Mouse (Mus musculus) brain, adult 2 months (tissue): ENCODE results near the gene Klc3.

ENCODE experiments used
- DNase-seq: peaks from one replicate; pipeline ENCODE4 v3.0.0; 2011; ENCODE audit warnings: low read depth, low spot score

Klc3 gene

DNA sequence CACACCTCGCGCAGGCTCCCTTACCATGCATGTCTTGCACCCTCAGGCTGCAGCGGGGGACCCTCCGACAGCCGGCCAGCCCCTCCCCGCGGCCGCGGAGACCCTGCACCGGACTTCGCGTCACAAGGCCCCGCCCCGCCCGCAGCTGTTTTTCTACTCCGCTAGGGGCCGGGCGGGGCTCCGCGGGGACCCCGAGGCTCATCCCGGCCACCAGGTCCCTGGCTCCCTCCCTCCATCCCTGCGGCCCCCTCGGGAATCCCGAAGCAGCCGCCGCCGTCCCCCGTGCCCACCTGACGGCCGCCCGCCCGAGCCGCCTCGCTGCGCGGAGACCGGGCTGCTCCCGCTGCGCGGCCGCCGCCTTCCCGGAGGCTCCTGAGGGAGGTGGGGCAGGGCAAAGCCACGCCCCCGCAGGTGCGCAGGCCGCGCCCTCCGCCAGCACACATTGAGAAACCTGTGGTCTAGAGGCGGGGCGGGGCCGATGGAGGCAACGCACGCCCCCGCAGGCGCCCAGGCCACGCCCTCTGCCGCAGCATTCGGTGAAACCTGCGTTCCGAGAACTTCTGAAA, at the start of gene Klc3:
TSS of gene Klc3 (minus strand) at position 374 of the 566 bp plus-strand sequence.
- no peak for DNase-seq

DNA sequence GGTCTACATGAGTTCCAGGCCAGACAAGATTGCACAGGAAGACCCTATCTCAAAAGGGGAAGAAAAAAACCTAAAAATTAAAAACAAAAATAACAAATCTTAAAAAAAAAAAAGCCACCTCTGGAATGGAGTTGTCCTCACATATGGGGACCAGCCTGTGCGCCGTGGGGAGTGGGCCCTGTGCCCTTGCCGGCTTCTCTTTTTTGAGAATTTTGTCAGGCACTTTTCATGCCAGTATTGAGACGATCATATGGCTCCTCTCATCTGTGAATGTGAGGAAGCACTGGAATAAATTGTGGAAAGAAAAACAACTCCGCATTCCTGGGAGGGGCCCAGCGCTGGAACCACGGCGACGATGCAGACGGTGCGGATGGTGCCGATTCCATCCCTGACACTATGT, 45.3 kb upstream of the Klc3 start:
- DNase-seq, result no peak

DNA sequence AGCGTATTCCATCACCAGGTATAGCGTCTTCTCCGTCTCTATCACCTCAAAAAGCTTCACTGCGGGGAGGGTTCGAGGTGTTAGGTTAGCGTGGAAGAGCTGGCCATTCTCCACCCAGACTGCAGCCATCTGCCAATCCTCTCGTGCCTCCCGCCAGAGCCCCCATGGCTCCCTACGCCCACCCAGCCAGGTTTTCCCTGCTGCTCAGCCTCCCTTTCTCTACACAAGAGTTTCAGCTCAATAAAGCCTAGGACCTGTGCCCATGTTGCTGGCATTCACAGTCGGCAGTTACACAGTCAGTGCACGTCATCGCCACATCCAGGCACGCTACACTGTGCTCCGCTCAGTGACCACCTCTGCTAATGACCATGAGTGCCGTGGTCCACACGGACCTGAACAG, 43.8 kb upstream of the Klc3 start:
- DNase-seq, result peak; percentile 66

DNA sequence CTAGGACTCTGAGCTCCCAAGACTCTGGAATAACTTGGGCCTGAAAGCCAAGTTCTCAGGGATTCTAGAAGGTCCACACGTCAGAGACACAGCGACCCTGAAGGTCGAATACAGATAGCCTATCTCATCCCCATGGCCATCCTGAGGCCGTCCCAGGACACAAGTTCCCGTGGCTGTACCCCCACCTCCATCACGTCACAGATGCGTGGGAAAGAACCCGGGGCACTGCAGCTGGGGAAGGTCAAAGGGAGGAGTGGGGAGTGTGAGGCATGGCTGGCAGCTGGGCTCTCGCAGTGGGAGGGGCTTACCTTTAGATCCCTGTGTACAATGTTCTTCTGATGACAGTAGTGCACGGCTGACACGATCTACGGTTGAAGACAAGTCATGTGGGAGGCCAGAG, 40.9 kb upstream of the Klc3 start:
- no peak for DNase-seq

DNA sequence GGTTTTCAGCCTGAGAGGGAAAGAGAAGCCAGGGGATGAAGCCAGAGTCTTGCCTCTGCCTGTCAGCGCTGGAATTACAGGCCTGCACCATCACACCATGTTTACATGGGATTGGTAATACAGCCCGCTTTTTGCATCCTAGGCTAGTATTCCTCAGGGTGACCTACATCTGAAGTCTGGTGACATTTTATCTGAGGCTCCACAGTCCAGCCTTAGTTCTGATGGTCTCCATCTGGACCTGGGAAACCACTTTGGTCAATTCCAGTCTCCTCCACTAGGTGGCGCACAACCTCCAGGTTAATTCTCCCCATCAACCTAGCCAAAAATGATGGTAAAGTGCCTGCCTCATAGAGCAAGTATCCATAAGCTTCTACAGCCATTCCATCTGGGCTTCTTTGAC, 39.4 kb upstream of the Klc3 start:
- peak; percentile 90 for DNase-seq

DNA sequence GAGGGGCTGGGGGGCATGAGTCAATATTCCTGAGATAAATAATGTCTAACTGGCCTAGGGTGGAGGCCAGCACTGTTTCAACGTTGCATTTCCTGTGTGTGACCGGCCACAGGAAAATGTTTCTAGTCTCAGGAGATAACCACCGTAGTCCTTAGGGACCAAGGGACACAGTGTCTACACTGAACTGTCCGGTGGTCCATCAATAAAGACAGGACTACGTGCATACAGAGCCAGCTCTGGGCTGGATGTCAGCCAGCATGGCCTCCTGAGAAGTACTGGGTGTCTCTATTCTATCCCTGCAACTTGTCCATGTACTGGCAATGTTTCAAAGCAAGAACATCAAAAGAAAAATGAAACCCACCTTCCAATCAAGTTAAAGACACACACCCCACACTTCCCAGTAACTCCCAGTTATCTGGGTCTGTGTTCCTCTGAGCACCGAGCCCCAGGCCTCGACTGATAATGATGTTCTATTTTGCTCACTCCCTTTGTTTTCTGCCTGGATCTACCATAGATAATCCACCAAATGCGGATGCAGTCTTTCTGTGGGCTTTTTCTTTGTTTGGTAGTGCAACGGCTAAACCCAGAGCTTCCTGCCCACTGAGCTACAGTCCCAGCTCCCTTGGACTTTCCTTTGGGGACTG, 37.7 kb upstream of the Klc3 start:
- DNase-seq, result no peak

DNA sequence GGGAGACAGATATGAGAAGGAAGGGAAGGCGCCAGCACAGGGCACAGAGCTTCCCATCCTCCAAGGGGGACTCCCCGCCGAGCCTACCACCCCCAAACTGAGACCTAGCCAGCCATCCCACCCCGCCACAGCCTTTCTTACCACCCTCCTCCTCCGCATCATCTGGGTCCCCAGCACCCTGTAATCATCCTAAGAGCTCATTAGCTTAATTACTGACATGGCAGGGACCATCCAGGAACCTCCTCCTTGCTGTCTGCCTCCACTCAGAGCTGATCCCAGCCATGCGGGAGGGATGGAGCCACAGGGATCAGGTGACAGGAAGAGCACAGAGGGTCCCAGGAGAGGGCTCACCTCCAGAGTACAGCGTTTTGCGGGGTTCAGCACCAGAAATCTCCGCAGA, 33.1 kb upstream of the Klc3 start:
- DNase-seq, result peak; percentile 76

DNA sequence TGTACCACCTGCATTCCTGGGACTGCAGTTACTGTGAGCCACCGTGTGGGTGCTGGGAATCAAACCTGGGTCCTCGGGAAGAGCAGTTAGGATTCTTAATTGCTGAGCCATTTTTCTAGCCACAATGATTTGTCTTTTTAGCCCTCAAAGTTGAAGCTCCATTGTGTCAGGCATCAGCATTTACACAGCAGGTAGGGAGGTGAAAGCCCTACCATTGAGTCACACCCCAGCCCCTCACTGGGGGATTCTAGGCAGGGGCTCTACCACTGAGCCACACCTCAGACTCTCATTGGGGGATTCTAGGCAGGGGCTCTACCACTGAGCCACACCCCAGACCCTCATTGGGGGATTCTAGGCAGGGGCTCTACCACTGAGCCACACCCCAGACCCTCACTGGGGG, 32.4 kb upstream of the Klc3 start:
- no peak for DNase-seq

DNA sequence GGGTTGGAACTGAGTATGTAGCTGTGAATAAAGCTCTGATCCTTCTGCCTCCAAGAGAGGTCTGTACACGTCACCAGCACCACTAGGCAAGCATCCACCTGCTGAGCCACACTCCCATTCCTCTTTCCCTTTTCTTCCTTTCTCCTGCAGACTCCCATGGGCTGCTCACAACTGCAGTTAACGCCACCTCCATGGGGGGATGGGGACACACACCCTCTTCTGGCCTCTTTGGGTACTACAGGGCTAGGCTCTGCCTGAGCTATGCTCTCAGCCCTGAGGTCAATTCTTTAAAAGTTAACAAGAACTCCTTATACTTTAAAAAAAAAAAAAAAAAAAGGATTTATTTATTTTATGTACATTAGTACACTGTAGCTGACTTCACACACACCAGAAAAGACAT, 28.6 kb upstream of the Klc3 start:
- no peak for DNase-seq

DNA sequence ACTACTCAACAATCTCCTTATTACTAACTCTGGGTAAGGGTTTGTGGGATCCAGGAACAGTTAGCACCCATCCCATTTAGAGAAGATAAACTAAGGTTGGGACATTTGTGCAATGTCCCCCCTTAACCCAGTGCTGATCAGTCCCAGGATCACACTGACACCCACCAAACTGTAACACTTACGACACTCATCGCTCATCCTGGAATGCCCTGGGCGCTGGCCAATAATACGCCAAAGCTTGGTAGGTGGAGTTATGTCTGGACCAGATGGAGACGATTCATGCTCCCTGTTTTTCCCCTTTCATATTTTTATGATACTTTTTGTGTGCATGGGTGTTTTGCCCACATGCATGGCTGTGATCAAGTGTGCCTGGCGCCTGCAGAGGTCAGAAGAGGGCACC, 26.5 kb upstream of the Klc3 start:
- DNase-seq, result no peak

DNA sequence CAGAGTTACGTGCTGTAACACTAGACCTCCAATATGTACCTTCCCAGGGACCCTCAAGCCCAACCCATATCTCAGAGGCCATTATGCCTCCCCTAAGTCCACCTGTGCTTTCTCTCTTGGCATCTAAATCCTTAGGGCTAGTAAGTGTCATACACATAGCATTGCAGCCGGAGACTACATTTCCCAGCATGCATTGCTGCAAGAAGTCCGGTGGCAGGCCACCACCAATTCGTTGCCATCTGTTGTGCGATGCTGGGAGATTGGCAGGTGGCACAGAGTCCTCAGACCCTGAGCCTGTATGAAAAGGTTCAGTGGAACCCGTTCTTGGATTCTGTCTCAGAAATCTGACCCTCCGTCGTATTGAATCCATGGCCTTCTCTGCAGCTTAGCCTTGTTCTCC, 25.8 kb upstream of the Klc3 start:
- DNase-seq, result peak; percentile 65

DNA sequence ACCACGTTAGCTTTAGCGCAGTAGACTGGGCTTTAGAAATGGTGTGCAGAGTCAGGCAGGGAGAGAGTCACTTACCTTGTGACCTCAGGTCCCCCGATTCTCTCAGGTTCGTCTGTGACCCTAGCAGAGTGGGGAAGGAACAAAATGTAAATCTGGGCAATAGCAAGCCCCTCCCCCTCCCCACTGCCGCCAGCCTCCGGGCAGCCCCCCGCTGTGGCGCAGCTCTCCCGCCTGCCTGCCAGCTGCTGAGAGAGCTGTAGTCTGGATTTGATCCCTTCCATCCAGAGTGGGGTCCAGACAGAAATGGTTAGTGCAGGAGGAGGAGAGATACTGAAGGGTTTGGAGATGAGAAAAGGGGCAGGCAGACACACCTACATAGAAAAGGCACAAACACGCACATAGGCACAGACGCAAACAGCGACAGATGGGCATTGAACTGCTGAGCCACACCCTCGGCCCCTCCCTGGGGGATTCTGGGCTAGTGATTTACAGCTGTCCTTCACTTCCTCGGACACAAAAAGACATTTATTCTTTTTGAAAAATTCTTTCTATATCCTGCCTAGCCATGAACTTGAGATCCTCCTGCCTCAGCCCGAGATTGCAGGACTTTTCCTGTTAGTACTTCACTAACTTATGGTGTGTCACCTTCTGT, 24.2 kb upstream of the Klc3 start:
- DNase-seq, result no peak

DNA sequence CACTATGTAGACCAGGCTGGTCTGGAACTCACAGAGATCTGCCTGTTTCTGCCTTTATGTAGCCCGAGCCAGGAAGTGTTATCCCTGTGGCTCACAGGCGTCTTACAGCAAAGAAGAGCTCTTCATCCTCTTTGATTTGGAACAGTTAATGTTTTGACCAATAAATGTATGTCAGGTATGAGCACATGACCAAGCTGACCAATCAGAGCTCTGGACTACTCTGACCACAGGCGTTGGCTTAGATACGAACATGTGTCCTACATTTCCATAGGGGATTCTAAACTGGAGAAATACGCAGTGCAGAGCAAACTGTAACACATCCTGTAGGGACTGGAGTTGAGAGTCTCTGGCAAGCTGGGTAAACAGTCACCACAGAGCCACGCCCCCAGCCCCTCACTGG, 23.0 kb upstream of the Klc3 start:
- peak; percentile 70 for DNase-seq

DNA sequence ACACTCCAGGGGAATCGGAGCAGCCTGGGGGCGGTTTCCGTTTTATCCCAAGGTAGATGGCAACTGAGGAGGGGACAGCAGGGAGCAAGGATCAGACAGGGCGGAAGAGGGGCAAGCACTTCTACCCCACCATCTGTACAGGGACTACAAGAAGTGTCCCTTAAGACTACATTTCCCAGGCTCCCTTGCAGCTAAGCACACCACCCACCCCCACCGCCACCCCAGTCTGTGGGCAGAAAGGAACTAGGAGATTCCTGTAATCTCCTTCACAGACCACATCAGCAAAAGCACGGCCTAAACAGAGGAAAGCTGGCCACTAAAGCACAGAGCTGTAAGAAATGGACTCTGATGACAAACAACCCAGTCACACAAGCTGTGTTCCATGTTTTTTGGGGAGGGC, 22.4 kb upstream of the Klc3 start:
- DNase-seq, result peak; percentile 62

DNA sequence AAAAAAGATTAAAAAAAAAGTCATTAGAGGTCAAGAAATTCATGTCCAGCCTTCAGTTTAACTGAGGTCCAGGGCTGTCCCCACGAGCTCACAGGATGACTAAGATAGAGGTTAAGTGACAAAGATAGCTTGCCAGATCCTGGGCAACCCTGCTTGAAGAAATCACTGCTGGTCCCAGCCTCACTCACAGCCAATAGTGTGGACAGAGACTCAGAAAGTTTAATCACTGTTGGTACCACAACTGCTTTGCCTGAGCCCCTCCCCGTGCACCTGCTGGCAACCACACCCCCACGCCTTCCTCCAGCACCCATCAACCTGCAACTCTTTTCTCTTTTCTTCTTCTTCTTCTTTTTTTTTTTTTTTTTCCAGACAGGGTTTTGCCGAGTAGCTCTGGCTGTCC, 20.1 kb upstream of the Klc3 start:
- no peak for DNase-seq

DNA sequence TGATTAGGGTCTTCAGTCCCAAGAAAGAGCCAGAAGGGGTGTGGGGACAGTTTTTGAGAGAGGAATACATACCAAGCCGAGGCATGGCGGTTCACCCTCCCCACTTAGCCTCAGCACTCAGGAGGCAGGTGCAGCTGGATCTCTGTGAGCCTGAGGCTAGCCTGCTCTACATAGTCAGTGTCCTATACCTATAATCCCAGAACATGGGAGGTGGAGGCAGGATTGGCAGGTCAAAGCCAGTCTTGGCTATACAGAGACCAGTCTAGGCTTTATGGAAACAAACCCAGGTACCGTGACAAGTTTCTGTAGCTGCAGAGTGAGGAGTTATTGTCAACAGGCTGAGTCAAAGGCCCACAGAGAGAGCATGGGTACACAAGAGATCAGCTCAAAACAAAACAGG, 19.2 kb upstream of the Klc3 start:
- no peak for DNase-seq

DNA sequence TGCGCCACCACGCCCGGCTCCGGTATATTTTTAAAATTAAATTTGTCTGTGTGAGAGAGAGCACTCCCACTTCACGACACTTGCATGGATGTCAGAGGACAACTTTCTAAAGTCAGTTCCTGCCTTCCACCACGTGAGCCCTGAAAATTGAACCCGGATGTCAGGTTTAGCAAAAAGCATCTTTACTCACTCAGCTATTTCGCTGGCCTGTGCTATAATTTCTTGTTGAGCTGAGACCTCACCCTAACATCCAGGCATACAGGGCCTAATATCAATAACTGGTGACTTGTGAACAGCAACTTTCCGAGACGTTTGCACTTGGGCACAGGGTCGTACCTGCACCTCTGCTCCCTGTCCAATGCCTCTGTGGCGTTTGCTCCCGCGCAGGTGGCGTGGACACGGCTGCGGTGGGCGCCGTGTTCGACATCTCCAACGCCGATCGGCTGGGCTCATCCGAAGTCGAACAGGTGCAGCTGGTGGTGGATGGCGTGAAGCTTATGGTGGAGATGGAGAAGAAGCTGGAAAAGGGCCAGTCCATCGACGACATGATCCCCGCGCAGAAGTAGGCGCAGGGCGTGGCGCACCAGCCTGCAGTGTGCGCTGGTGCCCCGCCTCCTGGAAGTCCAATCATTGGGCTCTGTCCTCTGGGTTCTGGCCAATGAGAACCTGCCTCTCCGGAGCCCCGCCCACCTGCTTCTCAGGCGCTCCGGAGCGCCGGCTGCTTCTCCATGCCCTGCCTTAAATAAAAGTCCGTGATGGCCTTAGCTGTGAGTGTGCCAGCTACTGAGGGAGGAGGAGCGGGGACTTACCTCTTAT, 17.1 kb upstream of the Klc3 start:
- peak; percentile 96 for DNase-seq

DNA sequence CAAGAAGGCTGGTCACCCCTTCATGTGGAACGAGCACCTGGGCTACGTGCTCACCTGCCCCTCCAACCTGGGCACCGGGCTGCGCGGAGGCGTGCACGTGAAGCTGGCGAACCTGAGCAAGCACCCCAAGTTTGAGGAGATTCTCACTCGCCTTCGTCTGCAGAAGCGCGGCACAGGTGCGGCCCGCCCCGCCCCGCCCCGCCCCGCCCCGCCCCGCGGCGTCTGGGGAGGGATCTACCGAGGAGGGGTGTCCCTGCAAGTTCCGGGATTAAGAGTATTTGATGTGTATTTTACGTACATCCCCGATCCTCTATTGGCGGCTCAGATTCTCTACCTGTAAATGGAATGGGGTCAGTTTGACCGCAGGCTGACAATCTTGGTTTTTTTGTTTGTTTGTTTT, 16.2 kb upstream of the Klc3 start:
- no peak for DNase-seq

DNA sequence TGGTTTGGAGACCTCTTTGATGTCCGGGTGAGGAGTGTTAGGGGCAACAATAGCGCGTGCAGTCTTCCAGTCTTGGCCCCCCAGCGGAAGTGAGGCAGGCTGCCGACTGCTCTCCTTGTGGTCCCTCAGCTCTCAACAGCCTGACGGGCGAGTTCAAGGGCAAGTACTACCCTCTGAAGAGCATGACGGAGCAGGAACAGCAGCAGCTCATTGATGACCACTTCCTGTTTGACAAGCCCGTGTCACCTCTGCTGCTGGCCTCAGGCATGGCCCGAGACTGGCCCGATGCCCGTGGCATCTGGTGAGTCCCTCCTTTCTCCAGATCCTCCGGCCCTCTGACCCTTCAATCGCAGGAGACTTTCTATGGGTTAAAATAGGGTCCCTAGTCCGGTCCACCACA, 12.7 kb upstream of the Klc3 start:
- DNase-seq, result no peak

DNA sequence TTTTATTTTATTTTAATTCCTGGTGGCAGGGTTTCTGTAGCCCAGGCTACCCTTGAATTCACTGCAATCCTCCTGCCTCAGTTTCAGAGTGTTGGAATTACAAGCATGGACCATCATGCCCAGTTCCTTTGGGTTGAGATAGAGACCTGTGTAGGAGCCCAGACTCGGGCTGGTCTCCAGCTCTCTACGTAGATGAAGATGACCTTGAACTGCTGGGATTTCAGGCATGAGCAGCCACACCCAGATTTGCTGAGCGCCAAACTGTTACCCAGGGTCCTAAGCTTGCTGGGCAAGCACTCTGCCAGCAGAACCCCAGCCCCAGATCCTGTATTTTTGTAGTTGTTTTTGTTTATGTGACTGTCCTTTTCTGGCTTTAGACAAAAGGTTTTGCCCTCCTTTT, 9.6 kb upstream of the Klc3 start:
- no peak for DNase-seq

DNA sequence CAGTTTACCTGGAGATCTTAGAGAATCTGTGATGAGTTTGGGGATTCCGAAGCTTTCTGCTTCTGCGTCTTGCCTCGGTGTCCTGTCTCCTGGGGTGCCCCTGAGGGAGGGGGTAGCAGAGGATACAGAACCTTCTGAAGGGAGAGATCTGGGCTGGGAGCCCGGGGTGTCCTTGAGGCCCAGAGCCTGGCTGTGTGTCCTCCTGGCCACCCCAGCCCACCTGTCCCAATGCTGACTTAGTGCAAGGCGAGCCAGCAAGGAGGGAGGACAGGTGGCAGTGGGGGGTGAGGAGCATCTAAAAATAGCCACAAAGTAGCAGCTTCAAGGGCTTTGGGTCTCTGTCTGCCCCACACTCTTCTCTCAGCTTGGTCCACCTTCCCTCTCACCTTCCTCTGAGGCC, 7.9 kb upstream of the Klc3 start:
- no peak for DNase-seq

DNA sequence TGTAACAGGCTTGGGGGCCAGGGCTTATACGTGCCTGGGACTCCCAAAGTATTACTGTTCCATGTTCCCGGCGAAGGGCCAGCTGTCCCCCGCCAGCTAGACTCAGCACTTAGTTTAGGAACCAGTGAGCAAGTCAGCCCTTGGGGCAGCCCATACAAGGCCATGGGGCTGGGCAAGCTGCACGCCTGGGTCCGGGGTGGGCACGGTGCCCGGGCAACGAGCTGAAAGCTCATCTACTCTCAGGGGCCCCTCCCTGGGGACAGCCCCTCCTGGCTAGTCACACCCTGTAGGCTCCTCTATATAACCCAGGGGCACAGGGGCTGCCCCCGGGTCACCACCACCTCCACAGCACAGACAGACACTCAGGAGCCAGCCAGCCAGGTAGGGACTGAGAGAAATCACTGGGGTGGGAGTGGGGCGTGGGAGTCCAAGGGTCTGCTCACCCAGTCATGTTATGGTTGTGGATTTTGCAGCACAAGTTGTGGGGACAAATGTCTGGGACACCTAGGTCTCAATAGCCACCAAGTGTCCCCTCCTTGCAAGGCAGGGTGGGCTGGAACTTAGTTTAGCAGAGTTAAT, 7.0 kb upstream of the Klc3 start:
- no peak for DNase-seq
